Mouse (Mus musculus): ENCODE results near the gene Cacybp. TPM values are rescaled to one million over a fixed set of nuclear protein-coding genes. Genes with fewer than 3 reads are reported as not detected.

Cacybp gene
- polyA plus RNA-seq, 1 experiment from 2014 or later, result 157 TPM

DNA sequence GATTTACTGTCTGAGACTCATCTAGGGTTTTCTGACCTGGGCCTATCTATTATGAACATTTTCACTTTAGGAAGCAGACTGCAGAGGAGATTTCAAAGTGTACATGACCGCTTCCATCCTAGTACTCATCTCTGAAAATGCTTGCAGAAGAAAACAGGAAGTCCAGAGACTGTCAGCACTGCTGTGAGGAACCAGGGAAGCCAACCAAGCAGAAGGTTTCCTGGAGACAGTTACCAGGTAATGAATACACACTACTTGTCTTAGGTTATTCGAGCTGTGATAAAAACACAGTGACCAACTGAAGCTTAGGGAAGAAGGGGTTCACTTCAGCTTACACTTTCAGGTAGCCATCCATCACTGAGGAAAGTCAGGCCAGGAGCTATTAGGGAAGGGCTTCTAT lies 33.3 kb upstream of the Cacybp start:
- Histone ChIP-seq H3K9ac (no peak overlapping the region), H3K4me1 (replicated peaks) (peaks cover 16% of the 10 kb centered on the region), H3K27ac (no peak overlapping the region), H3K36me3 (no peaks in the 10 kb centered on the region), H3K4me3 (no peak overlapping the region), H3K27me3 (no peaks in the 10 kb centered on the region), H3K9me3 (replicated peaks) (no peaks in the 10 kb centered on the region), H3K4me2 (no peak overlapping the region)
- WGBS, result 68% methylated on average over 2 of the region's 2 CpGs
- ATAC-seq (replicated peaks; ENCODE audit: insufficient number of reproducible peaks, insufficient read depth, low FRiP score, low read depth), result no peak

DNA sequence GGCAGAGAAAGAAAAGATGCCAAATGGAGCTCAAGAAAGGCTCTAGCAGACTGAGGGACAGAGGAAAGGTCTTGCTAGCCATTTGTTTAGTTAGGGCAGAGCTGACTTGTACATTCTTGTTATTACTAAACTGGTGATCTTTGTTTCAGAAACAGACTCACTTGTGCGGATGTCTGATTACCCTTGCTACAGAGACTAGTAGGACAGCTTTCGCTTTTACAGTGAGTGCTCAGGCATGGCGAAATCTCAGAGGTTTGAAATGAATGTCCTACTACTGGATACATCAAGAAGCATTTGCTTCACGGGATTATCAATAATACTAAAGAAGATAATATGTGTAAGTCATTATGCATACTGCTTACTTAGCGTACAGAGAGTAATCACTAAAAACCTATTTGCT lies 32.0 kb upstream of the Cacybp start:
- Histone ChIP-seq H3K4me3 (no peak overlapping the region), H3K9me3 (replicated peaks) (no peaks in the 10 kb centered on the region), H3K9ac (no peak overlapping the region), H3K4me2 (no peak overlapping the region), H3K27me3 (no peaks in the 10 kb centered on the region), H3K27ac (no peak overlapping the region), H3K36me3 (no peaks in the 10 kb centered on the region), H3K4me1 (replicated peaks) (peaks cover 7% of the 10 kb centered on the region; the same call in 1 of the 2 replicates)
- no peak for ATAC-seq (replicated peaks; ENCODE audit: insufficient number of reproducible peaks, insufficient read depth, low FRiP score, low read depth)
- 91% methylated on average over 5 of the region's 5 CpGs for WGBS

DNA sequence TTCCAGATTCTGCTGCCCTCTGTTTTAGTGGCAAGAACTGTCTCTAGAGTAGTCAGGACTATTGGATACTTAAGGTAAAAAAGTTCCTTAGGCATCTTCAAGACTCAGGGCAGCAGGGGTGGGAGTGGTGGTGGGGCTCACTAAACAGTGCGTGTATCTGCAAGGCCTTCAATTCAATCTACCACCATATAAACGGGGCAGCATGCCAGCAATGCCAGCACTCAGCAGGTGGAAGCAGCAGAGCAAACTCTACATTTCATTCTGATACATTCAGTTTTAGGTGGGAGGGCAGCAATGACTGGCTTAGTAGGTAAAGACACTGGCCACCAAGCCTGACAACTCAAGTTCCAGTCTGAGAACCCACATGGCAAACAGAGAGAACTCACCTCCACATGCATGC lies 27.4 kb upstream of the Cacybp start:
- H3K9ac ChIP-seq, result no peak overlapping the region
- H3K4me1 ChIP-seq (replicated peaks), result no peaks in the 10 kb centered on the region
- no peak overlapping the region for H3K27ac ChIP-seq
- H3K4me2 ChIP-seq, result no peak overlapping the region
- no peak for ATAC-seq (replicated peaks; ENCODE audit: insufficient number of reproducible peaks, insufficient read depth, low FRiP score, low read depth)
- WGBS, result 92% methylated on average over 2 of the region's 2 CpGs
- H3K27me3 ChIP-seq, result no peaks in the 10 kb centered on the region
- no peaks in the 10 kb centered on the region for H3K9me3 ChIP-seq (replicated peaks)
- no peak overlapping the region for H3K4me3 ChIP-seq
- no peaks in the 10 kb centered on the region for H3K36me3 ChIP-seq

DNA sequence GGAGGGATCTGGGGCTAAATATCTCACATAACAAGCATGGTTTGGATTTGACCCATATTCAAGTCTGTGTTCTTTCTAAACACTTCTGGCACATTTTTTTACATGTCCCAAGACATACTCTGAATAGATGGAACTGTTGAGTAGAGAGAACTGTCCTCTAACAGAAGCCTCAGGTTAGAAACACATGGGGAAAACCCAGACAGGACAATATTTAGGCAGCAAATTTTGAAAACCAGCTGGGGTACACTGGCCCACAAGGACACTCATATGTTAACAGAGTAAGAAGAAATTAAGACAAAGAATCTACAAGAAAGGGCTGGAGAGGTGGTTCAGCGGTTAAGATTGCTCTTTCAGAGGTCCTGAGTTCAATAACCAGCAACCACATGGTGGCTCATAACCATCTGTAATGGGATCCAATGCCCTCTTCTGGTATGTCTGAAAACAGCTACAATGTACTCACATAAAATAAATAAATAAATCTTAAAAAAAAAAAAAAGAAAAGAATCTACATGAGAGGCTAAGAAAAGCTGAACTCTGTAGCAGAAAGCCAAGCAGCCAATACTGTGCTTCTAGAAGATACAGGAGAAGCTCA lies 26.3 kb upstream of the Cacybp start:
- Histone ChIP-seq H3K9ac (no peak overlapping the region), H3K4me2 (no peak overlapping the region), H3K36me3 (no peaks in the 10 kb centered on the region), H3K27ac (no peak overlapping the region), H3K4me3 (no peak overlapping the region), H3K4me1 (replicated peaks) (no peaks in the 10 kb centered on the region), H3K27me3 (no peaks in the 10 kb centered on the region), H3K9me3 (replicated peaks) (no peaks in the 10 kb centered on the region)
- no peak for ATAC-seq (replicated peaks; ENCODE audit: insufficient number of reproducible peaks, insufficient read depth, low FRiP score, low read depth)
- 86% methylated on average over 1 of the region's 1 CpGs for WGBS

DNA sequence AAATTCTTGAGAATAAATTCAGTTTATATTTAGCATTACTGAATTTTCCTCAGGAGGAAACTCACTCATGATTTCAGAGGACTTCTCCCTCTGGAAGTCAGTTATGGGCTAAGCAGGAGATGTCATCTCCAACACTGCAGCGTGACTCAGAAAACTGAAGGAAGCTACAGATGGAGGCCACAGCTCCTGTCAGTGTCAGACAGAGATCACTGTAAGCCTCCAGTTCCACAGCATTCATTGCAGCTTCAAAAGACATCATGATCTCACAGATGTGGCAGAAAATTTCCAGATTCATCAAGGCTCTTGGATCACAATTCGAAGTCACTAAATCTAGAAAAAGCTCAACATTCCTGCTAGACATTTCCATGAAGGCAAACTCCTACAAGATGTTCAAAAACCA lies 25.3 kb upstream of the Cacybp start:
- Histone ChIP-seq H3K4me1 (replicated peaks) (no peaks in the 10 kb centered on the region), H3K4me2 (no peak overlapping the region), H3K9me3 (replicated peaks) (no peaks in the 10 kb centered on the region), H3K27me3 (no peaks in the 10 kb centered on the region), H3K4me3 (no peak overlapping the region), H3K27ac (no peak overlapping the region), H3K9ac (no peak overlapping the region), H3K36me3 (no peaks in the 10 kb centered on the region)
- no peak for ATAC-seq (replicated peaks; ENCODE audit: insufficient number of reproducible peaks, insufficient read depth, low FRiP score, low read depth)
- WGBS, result 82% methylated on average over 2 of the region's 2 CpGs

DNA sequence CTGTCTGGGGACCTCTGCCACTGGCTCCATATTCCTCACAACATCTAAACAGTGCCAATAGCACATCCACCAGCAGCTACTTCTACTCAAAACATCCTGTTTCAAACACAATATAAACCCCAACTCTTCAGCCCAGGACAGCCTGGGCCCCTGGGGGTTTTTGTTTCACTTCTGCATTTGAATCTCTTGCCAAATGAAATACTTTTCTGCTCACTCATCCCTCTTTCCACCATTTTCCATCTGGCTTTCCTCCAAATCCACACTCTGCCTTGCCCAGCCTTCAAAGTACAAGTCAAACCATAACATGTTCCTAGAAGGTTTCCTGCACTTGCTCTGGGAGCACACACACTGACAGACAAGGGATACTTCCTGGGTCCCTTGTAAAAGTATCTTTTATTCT lies 21.2 kb upstream of the Cacybp start:
- no peak for ATAC-seq (replicated peaks; ENCODE audit: insufficient number of reproducible peaks, insufficient read depth, low FRiP score, low read depth)
- Histone ChIP-seq H3K9me3 (replicated peaks) (no peaks in the 10 kb centered on the region), H3K4me2 (no peak overlapping the region), H3K27me3 (no peaks in the 10 kb centered on the region), H3K4me3 (no peak overlapping the region), H3K27ac (no peak overlapping the region), H3K36me3 (no peaks in the 10 kb centered on the region), H3K4me1 (replicated peaks) (no peaks in the 10 kb centered on the region), H3K9ac (no peak overlapping the region)

DNA sequence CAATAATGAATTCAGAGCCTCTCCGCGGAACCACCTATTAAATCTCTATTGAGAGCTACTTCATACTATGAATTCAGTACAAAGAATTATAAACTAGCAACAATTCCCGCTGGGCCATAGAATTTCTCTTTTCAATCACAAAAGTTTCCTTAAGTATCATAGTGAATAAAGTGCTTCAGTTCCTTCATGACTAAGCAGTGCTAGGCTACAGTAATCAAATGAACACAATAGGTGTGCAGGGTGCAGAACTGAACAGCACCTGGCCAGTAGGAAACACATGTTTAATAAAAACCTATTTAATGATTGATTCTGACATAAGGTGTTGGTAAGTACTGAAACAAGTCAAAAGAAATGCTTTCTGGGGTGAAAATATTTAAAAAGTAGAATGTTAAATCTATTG lies 19.4 kb upstream of the Cacybp start:
- WGBS, result 92% methylated on average over 3 of the region's 3 CpGs
- ATAC-seq (replicated peaks; ENCODE audit: insufficient number of reproducible peaks, insufficient read depth, low FRiP score, low read depth), result no peak
- no peak overlapping the region for H3K27ac ChIP-seq

DNA sequence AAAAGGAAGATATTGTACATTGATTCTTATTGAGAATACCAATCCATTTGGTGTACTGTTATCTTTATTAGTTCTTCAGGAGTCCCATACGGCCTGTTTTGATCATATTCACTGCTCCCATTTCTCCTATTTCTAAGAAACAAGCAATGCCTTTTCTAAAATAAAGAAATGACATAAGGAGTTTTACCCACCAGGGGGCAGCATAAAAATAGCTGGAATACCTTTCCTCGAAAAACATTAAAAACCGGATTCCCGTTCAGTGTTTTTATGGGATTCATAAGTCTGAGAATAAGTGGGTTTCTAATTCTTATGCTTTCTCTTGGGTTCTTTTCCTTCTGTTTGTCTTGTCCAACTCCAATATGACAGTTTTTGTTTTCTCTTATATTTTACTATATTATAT lies 18.3 kb upstream of the Cacybp start:
- Histone ChIP-seq H3K36me3 (no peaks in the 10 kb centered on the region), H3K4me1 (replicated peaks) (no peaks in the 10 kb centered on the region), H3K4me3 (no peak overlapping the region), H3K9ac (no peak overlapping the region), H3K4me2 (no peak overlapping the region), H3K9me3 (replicated peaks) (no peaks in the 10 kb centered on the region), H3K27ac (no peak overlapping the region), H3K27me3 (no peaks in the 10 kb centered on the region)
- ATAC-seq (replicated peaks; ENCODE audit: insufficient number of reproducible peaks, insufficient read depth, low FRiP score, low read depth), result no peak
- WGBS, result 44% methylated on average over 4 of the region's 4 CpGs

More for the DNA sequence above, 19.4 kb upstream of the Cacybp start:
- Histone ChIP-seq H3K4me3 (no peak overlapping the region), H3K9me3 (replicated peaks) (no peaks in the 10 kb centered on the region), H3K36me3 (no peaks in the 10 kb centered on the region), H3K9ac (no peak overlapping the region), H3K4me2 (no peak overlapping the region), H3K4me1 (replicated peaks) (no peaks in the 10 kb centered on the region), H3K27me3 (no peaks in the 10 kb centered on the region)

DNA sequence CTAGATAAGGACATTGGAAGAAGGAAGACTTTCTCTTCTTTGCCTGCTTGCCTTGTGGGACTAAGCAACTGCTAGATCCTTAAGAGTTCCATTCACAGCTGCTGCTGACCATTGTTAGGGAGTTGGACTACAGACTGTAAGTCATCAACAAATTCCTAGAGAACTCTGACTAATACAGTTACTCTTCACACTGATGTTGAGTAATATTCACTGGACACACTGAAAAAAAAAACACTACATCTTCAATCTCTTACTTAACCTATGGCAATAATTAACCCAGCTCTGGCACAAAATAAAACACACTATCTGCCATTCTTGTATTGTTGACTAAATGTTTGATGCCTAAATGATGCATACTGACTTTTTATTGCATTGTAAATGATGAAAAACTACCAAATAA lies 15.2 kb upstream of the Cacybp start:
- no peak overlapping the region for H3K4me3 ChIP-seq
- H3K27ac ChIP-seq, result no peak overlapping the region
- no peaks in the 10 kb centered on the region for H3K9me3 ChIP-seq (replicated peaks)
- no peaks in the 10 kb centered on the region for H3K4me1 ChIP-seq (replicated peaks)
- H3K27me3 ChIP-seq, result no peaks in the 10 kb centered on the region
- no peak for ATAC-seq (replicated peaks; ENCODE audit: insufficient number of reproducible peaks, insufficient read depth, low FRiP score, low read depth)
- H3K9ac ChIP-seq, result no peak overlapping the region
- H3K4me2 ChIP-seq, result no peak overlapping the region
- peaks cover 9% of the 10 kb centered on the region; the same call in 1 of the 2 replicates for H3K36me3 ChIP-seq

DNA sequence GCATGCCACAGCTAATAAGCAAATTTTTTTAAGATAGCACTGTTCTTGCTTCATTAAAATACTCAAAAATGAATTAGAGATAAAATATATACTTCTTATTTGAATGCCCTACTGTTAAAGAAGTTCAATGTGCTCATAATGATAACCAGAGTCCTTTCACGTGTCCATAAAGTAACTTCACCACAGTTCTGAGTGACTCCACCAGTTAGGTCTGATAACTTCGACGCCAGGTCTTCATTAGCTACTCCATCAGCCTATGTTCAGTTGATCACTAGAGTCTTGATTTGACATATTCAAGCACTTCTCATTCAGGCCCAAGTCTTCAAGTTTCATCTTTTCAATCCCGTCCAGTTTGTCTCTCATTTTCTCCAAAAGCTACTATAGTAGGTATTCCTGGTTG lies 14.5 kb upstream of the Cacybp start:
- H3K4me1 ChIP-seq (replicated peaks), result no peaks in the 10 kb centered on the region
- no peak overlapping the region for H3K4me2 ChIP-seq
- no peaks in the 10 kb centered on the region for H3K9me3 ChIP-seq (replicated peaks)
- no peak overlapping the region for H3K9ac ChIP-seq
- no peaks in the 10 kb centered on the region for H3K27me3 ChIP-seq
- no peak for ATAC-seq (replicated peaks; ENCODE audit: insufficient number of reproducible peaks, insufficient read depth, low FRiP score, low read depth)
- H3K36me3 ChIP-seq, result peaks cover 9% of the 10 kb centered on the region; the same call in 1 of the 2 replicates
- no peak overlapping the region for H3K4me3 ChIP-seq
- no peak overlapping the region for H3K27ac ChIP-seq
- WGBS, result 85% methylated on average over 4 of the region's 4 CpGs

DNA sequence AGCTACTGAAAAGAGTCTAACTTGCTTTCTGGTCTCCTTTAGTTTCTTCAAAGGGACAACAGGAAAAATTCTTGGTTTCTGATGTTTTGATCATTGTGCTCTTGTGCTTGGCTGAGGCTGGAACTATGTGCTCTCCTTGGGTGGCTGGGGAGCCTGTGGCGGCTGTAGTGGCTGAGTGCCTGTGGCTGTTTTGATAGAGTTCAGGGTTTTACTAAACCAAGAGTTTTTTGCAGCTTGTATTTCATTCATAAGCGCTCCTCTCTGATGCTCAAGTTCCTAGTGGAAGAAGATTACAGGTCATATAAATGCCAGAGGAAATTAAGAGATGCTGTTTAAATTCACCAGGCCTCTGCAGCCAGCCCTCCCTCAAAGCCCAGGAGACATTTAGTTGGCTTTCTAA lies 11.4 kb upstream of the Cacybp start:
- H3K27me3 ChIP-seq, result no peaks in the 10 kb centered on the region
- H3K4me2 ChIP-seq, result no peak overlapping the region
- 63% methylated on average over 2 of the region's 2 CpGs for WGBS
- H3K4me1 ChIP-seq (replicated peaks), result no peaks in the 10 kb centered on the region
- H3K27ac ChIP-seq, result no peak overlapping the region
- no peak overlapping the region for H3K4me3 ChIP-seq
- no peaks in the 10 kb centered on the region for H3K9me3 ChIP-seq (replicated peaks)
- H3K36me3 ChIP-seq, result peaks cover 9% of the 10 kb centered on the region; the same call in 1 of the 2 replicates
- H3K9ac ChIP-seq, result no peak overlapping the region
- ATAC-seq (replicated peaks; ENCODE audit: insufficient number of reproducible peaks, insufficient read depth, low FRiP score, low read depth), result no peak

DNA sequence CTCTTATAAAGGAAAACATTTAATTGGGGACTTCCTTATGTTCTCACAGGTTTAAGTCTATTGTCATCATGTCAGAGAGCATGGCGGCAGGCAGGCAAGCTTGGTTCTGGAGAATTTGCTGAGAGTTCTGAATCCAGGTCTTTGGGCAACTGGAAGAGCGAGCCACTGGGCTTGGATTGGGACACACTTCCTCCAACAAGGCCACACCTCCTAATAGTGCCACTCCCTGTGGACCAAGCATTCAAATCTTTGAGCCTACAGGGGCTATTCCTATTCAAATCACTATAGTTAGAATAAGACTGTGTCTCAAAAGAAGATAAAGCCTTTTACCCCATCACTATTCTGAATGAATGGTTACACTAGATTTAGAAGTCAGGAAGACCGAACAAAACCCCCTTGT lies 5.2 kb upstream of the Cacybp start:
- Histone ChIP-seq H3K9me3 (replicated peaks) (no peaks in the 10 kb centered on the region), H3K4me3 (no peak overlapping the region), H3K9ac (no peak overlapping the region), H3K27me3 (no peaks in the 10 kb centered on the region), H3K4me1 (replicated peaks) (peaks cover 4% of the 10 kb centered on the region; the same call in 1 of the 2 replicates), H3K36me3 (no peaks in the 10 kb centered on the region), H3K27ac (no peak overlapping the region), H3K4me2 (no peak overlapping the region)
- 84% methylated on average over 3 of the region's 3 CpGs for WGBS
- ATAC-seq (replicated peaks; ENCODE audit: insufficient number of reproducible peaks, insufficient read depth, low FRiP score, low read depth), result no peak
